Mouse (Mus musculus): ENCODE data around the gene Znhit1.

DNA sequence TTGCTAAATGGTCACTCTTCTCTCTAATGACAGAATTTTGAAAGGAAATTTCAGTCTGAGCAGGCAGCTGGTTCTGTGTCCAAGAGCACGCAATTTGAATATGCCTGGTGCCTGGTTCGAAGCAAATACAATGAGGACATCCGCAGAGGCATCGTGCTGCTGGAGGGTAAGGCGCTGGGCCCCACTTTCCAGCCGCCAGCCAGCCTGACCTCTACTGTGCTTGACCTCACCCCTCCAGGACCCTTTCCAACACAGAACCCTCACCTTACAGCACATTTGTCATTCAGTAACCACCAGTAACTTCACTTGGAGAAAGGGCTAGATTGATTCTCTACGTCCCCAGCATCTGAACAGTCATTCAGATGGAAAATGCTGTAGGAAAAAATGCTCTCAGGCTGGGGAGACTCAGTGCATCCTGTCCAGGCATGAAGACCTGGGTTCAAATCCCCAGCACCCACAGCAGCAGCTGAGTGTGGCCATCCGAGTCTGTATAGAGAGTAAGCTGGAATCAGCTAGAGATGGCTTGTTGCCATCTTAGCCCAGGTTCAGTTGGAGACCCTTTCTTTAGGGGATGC lies 24.8 kb downstream of the Znhit1 start:
- TF ChIP-seq CTCF (IDR thresholded peaks at IDR 0.05; ENCODE audit: extremely low read depth, insufficient read length, insufficient replicate concordance, low read depth, low read length): no peak
- TF ChIP-seq POLR2A (IDR thresholded peaks at IDR 0.05; ENCODE audit: low read depth, low read length): no peak
